Mouse (Mus musculus) CH12.LX (cell line): ENCODE data around the gene Cfap58. TPM values are rescaled to one million over a fixed set of nuclear protein-coding genes. Genes with fewer than 3 reads are reported as not detected.

Experiments
- DNase-seq: peaks from one replicate; pipeline ENCODE4 v3.0.0-alpha.2; 2013; ENCODE audit errors: extremely low read depth
- H3K27ac ChIP-seq: 2 replicates; pipeline ENCODE4 v1.5.1; 2012; ENCODE audit warnings: low read depth, mild to moderate bottlenecking, control low read depth, moderate library complexity; ENCODE audit not compliant: insufficient read depth
- H3K27me3 ChIP-seq: replicated peaks from 2 replicates; pipeline ENCODE3; 2012; ENCODE audit warnings: inconsistent platforms
- H3K36me3 ChIP-seq, 2 experiments: replicated peaks in 1 of 2; 2 replicates each; pipeline versions ENCODE3 to v1.6.1; 2012; ENCODE audit warnings: inconsistent platforms in 1 of 2, low read length in 1 of 2, mild to moderate bottlenecking in 1 of 2, mixed read lengths in 1 of 2, moderate library complexity in 1 of 2; ENCODE audit not compliant: control insufficient read depth in 1 of 2, insufficient read depth in 1 of 2
- H3K4me1 ChIP-seq, 2 experiments: 2 replicates each; pipeline ENCODE4 v1.6.1; 2012; ENCODE audit warnings: inconsistent platforms in 1 of 2, moderate library complexity in 1 of 2; ENCODE audit not compliant: insufficient read depth in 2 of 2, control insufficient read depth in 1 of 2
- H3K4me2 ChIP-seq: 2 replicates; pipeline ENCODE4 v1.6.1; 2012; ENCODE audit warnings: low read depth, mild to moderate bottlenecking, control low read depth; ENCODE audit not compliant: poor library complexity, insufficient read depth, severe bottlenecking
- H3K4me3 ChIP-seq, 3 experiments: fragments of 150-350 bp in 1 of 3; sonication (generic) in 1 of 3; replicated peaks in 1 of 3; 2 replicates each; pipeline versions ENCODE3 to v1.5.1; 2011 to 2012; ENCODE audit warnings: low read depth in 2 of 3, low read length in 2 of 3, mild to moderate bottlenecking in 2 of 3, moderate library complexity in 2 of 3, control low read depth in 1 of 3, improper control_type of control experiment in 1 of 3, inconsistent platforms in 1 of 3, mixed read lengths in 1 of 3; ENCODE audit not compliant: poor library complexity in 1 of 3
- H3K79me2 ChIP-seq: replicated peaks from 2 replicates; pipeline ENCODE4 v1.6.1; 2012; ENCODE audit warnings: mild to moderate bottlenecking, moderate library complexity; ENCODE audit not compliant: control insufficient read depth, poor library complexity, insufficient read depth, severe bottlenecking; ENCODE audit errors: extremely low read depth
- H3K9ac ChIP-seq: 2 replicates; pipeline ENCODE4 v1.6.1; 2012; ENCODE audit warnings: low read depth, mild to moderate bottlenecking, control low read depth, moderate library complexity; ENCODE audit not compliant: insufficient read depth
- H3K9me3 ChIP-seq: replicated peaks from 2 replicates; pipeline ENCODE3; 2012; ENCODE audit warnings: low read length, inconsistent platforms, mixed read lengths
- CTCF ChIP-seq, 2 experiments: IDR thresholded peaks in 1 of 2; conservative IDR thresholded peaks in 1 of 2; 2 replicates each; pipeline ENCODE4 v1.5.1; 2011 to 2012; ENCODE audit warnings: low read depth in 2 of 2, low read length in 2 of 2, improper control_type of control experiment in 1 of 2, inconsistent platforms in 1 of 2, mild to moderate bottlenecking in 1 of 2, moderate library complexity in 1 of 2
- HCFC1 ChIP-seq: IDR thresholded peaks from 2 replicates; pipeline ENCODE4 v1.6.1; 2012; ENCODE audit warnings: low read depth, mild to moderate bottlenecking, inconsistent platforms, low read length, improper control_type of control experiment
- JUN ChIP-seq: IDR thresholded peaks from 2 replicates; pipeline ENCODE4 v1.6.1; 2011; ENCODE audit warnings: low read depth, mild to moderate bottlenecking, low read length, improper control_type of control experiment, moderate library complexity; ENCODE audit not compliant: insufficient read depth
- JUND ChIP-seq: conservative IDR thresholded peaks from 2 replicates; pipeline ENCODE4 v1.6.1; 2011; ENCODE audit warnings: low read depth, low read length, improper control_type of control experiment
- MAX ChIP-seq: IDR thresholded peaks from 2 replicates; pipeline ENCODE4 v1.6.1; 2011; ENCODE audit warnings: low read length, improper control_type of control experiment
- MAZ ChIP-seq: IDR thresholded peaks from 2 replicates; pipeline ENCODE4 v1.6.1; 2012; ENCODE audit warnings: low read depth, mild to moderate bottlenecking, inconsistent platforms, low read length, improper control_type of control experiment, moderate library complexity
- MXI1 ChIP-seq: IDR thresholded peaks from 2 replicates; pipeline ENCODE4 v1.6.1; 2011; ENCODE audit warnings: mild to moderate bottlenecking, low read depth, low read length, improper control_type of control experiment
- MYC ChIP-seq: IDR thresholded peaks from 2 replicates; pipeline ENCODE4 v1.6.1; 2011; ENCODE audit warnings: low read depth, mild to moderate bottlenecking, improper control_type of control experiment, low read length
- POLR2A ChIP-seq: IDR thresholded peaks from 2 replicates; pipeline ENCODE4 v1.6.1; 2011; ENCODE audit warnings: low read depth, mild to moderate bottlenecking, improper control_type of control experiment, low read length
- SMC3 ChIP-seq: IDR thresholded peaks from 2 replicates; pipeline ENCODE4 v1.6.1; 2011; ENCODE audit warnings: low read depth, low read length, improper control_type of control experiment
- TBP ChIP-seq: conservative IDR thresholded peaks from 2 replicates; pipeline ENCODE4 v1.6.1; 2011; ENCODE audit warnings: low read depth, low read length, improper control_type of control experiment
- TCF12 ChIP-seq: IDR thresholded peaks from 2 replicates; pipeline ENCODE4 v1.6.1; 2014; ENCODE audit warnings: low read depth, mild to moderate bottlenecking, inconsistent platforms, low read length, improper control_type of control experiment
- UBTF ChIP-seq: IDR thresholded peaks from 2 replicates; pipeline ENCODE4 v1.6.1; 2012; ENCODE audit warnings: low read depth, mild to moderate bottlenecking, inconsistent platforms, low read length, improper control_type of control experiment, moderate library complexity
- ZC3H11A ChIP-seq: IDR thresholded peaks from 2 replicates; pipeline ENCODE4 v1.6.1; 2012; ENCODE audit warnings: low read depth, mild to moderate bottlenecking, inconsistent platforms, low read length, improper control_type of control experiment
- ZMIZ1 ChIP-seq: IDR thresholded peaks from 2 replicates; pipeline ENCODE4 v1.6.1; 2012; ENCODE audit warnings: low read depth, mild to moderate bottlenecking, inconsistent platforms, low read length, improper control_type of control experiment
- dilution Hi-C: fragments of 300-500 bp; cut with MboI; formaldehyde crosslinking; loops from 2 replicates; pipeline ENCODE4 v1.14.3; 2020; ENCODE audit warnings: low sequenced_read_pairs; ENCODE audit not compliant: extremely low pct_unique_long_range_greater_than_20kb, extremely low pct_ligation_motif_present
- in situ Hi-C: fragments of 300-500 bp; cut with MboI; formaldehyde crosslinking; loops from 3 replicates; pipeline ENCODE4 v1.14.3; 2019; ENCODE audit warnings: low sequenced_read_pairs, low pct_ligation_motif_present, low pct_unique_long_range_greater_than_20kb, mixed read lengths
- polyA plus RNA-seq: library from polyadenylated mRNA; unstranded; fragments of >175 nt; gene quantifications from 2 replicates; pipeline ENCODE4 v1.2.1, GENCODE M21; 2012; ENCODE audit warnings: low read depth; ENCODE audit not compliant: insufficient read length
- total RNA-seq, 2 experiments: library from RNA; depleted of rRNA; stranded (reverse); fragments of 300-350 nt in 1 of 2; fragments of >200 nt in 1 of 2; gene quantifications; 2 replicates each; pipeline ENCODE4 v1.2.3; 2012 to 2014

Gene Cfap58
- total and polyA plus RNA-seq, 3 experiments, result 0.13 to 0.27 TPM; not detected in 1

- DNase-seq, result no peak
- H3K4me1 ChIP-seq, result no peaks in the 10 kb centered on the region
- dilution Hi-C loops, result no loop called here
- H3K36me3 ChIP-seq, result no peaks in the 10 kb centered on the region
- H3K9ac ChIP-seq, result no peak overlapping the region
- no peaks in the 10 kb centered on the region for H3K79me2 ChIP-seq
- no peaks in the 10 kb centered on the region for H3K9me3 ChIP-seq
- H3K27me3 ChIP-seq, result peaks cover 96% of the 10 kb centered on the region
- H3K4me3 ChIP-seq, result no peak overlapping the region
- no peak overlapping the region for H3K4me2 ChIP-seq
- no peak overlapping the region for H3K27ac ChIP-seq
- in situ Hi-C loops, result no loop called here
- TF ChIP-seq TCF12 (no peak), JUN (no peak), MAZ (no peak), MAX (no peak), ZC3H11A (no peak), MXI1 (no peak), ZMIZ1 (no peak), JUND (no peak), TBP (no peak), UBTF (no peak), SMC3 (no peak), CTCF (conservative IDR thresholded peaks at IDR 0.05 in 1 of 2, IDR thresholded peaks at IDR 0.05 in 1 of 2; ENCODE audit: low read depth in 2 of 2, low read length in 2 of 2) (no peak), HCFC1 (no peak), MYC (no peak), POLR2A (no peak)
Observed at GRCm38 (mm10) chr19:48081456-48081855, 144.0 kb downstream of the Cfap58 start.

Other genes starting within 250 kb of the Cfap58 start
- 0.08 and 0.34 TPM in 2 replicates for gene Col17a1, start 245.6 kb upstream of the Cfap58 start, total RNA-seq (2012; rRNA removed)
- 0.12 and 0.42 TPM in 2 replicates for gene Col17a1, start 245.6 kb upstream of the Cfap58 start, total RNA-seq (2014; rRNA removed)
- 0.55 and 0.59 TPM in 2 replicates for gene Col17a1, start 245.6 kb upstream of the Cfap58 start, polyA plus RNA-seq
- gene Sfr1, start 206.0 kb upstream of the Cfap58 start, total RNA-seq (2012; rRNA removed), result 83.7 and 88.1 TPM in 2 replicates
- 114 and 131 TPM in 2 replicates for gene Sfr1, start 206.0 kb upstream of the Cfap58 start, total RNA-seq (2014; rRNA removed)
- gene Sfr1, start 206.0 kb upstream of the Cfap58 start, polyA plus RNA-seq, result 198 and 230 TPM in 2 replicates
- gene Gsto1, start 82.7 kb upstream of the Cfap58 start, total RNA-seq (2012; rRNA removed), result 80.0 and 86.5 TPM in 2 replicates
- 106 and 111 TPM in 2 replicates for gene Gsto1, start 82.7 kb upstream of the Cfap58 start, total RNA-seq (2014; rRNA removed)
- 111 and 113 TPM in 2 replicates for gene Gsto1, start 82.7 kb upstream of the Cfap58 start, polyA plus RNA-seq
- 0.38 and 1.4 TPM in 2 replicates for gene Gsto2, start 72.1 kb upstream of the Cfap58 start, total RNA-seq (2012; rRNA removed)
- gene Gsto2, start 72.1 kb upstream of the Cfap58 start, total RNA-seq (2014; rRNA removed), result 0.86 and 1.3 TPM in 2 replicates
- gene Gsto2, start 72.1 kb upstream of the Cfap58 start, polyA plus RNA-seq, result 0.49 and 0.76 TPM in 2 replicates
- 2.9 and 3.2 TPM in 2 replicates for gene Cfap43, start 18.4 kb upstream of the Cfap58 start, total RNA-seq (2012; rRNA removed)
- gene Cfap43, start 18.4 kb upstream of the Cfap58 start, total RNA-seq (2014; rRNA removed), result 11.7 and 15.2 TPM in 2 replicates
- gene Cfap43, start 18.4 kb upstream of the Cfap58 start, polyA plus RNA-seq, result 12.7 and 15.5 TPM in 2 replicates
- gene Itprip, start 18.4 kb upstream of the Cfap58 start, total RNA-seq (2012; rRNA removed), result 9.5 and 9.6 TPM in 2 replicates
- gene Itprip, start 18.4 kb upstream of the Cfap58 start, total RNA-seq (2014; rRNA removed), result 10.9 and 11.8 TPM in 2 replicates
- 8.7 and 9.9 TPM in 2 replicates for gene Itprip, start 18.4 kb upstream of the Cfap58 start, polyA plus RNA-seq